Mouse (Mus musculus) left cerebral cortex, adult 2 months (tissue): ENCODE measurements around the gene Prmt2. TPM values are rescaled to one million over a fixed set of nuclear protein-coding genes. Genes with fewer than 3 reads are reported as not detected.
A peak's percentile ranks its signal among the peaks of the same experiment; 100 is the strongest.

ENCODE experiments used
- DNase-seq, 2 experiments: peaks; one replicate each; pipeline ENCODE4 v3.0.0; 2021 to 2022; ENCODE audit warnings: low spot score in 2 of 2, mixed read lengths in 1 of 2; ENCODE audit errors: extremely low spot score in 1 of 2
- H3K27ac ChIP-seq: fragments of 200-600 bp; 2 replicates; pipeline ENCODE4 v1.8.1; 2022
- H3K4me3 ChIP-seq: fragments of 200-600 bp; 2 replicates; pipeline ENCODE4 v1.8.1; 2022
- CTCF ChIP-seq: fragments of 200-600 bp; IDR thresholded peaks from 2 replicates; pipeline ENCODE4 v1.8.1; 2022; ENCODE audit warnings: antibody characterized with exemption, mild to moderate bottlenecking, moderate library complexity
- intact Hi-C: fragments of 180-260 bp; cut with DNase I; formaldehyde crosslinking; loops from one replicate; pipeline ENCODE4 v1.15.1; 2025
- total RNA-seq, 2 experiments: library from RNA; stranded (reverse); gene quantifications; 2 replicates each; pipeline ENCODE4 v1.2.3; 2021

Gene Prmt2
- total RNA-seq, 2 experiments from 2014 or later, result 58.4 to 63.9 TPM

GRCm38 (mm10) chr10:76255617-76256016 is 18.0 kb upstream of the Prmt2 start:
- 0 out of 2 replicates have a peak overlapping the region, but pooled peaks have one; percentile 45 for H3K27ac ChIP-seq
- intact Hi-C loops, result no loop called here
- TF ChIP-seq CTCF, result no peak
- no peak overlapping the region for H3K4me3 ChIP-seq
- no peak for DNase-seq

- intact Hi-C loops, result no loop called here
- no peak for DNase-seq
- TF ChIP-seq CTCF, result no peak
- H3K27ac ChIP-seq, result peak within 1 kb of the TSS; percentile 28; the same call in 1 of the 2 replicates
- peak within 1 kb of the TSS; percentile 36 for H3K4me3 ChIP-seq
These were observed 15.9 kb upstream of the Prmt2 start, which contains the start of gene S100b for GRCm38 (mm10) chr10:76253536-76253935. S100b (plus strand) TSS chr10:76253853.

- DNase-seq, result no peak
- Histone ChIP-seq H3K4me3 (no peak overlapping the region), H3K27ac (peak overlapping the region; percentile 28; the same call in 1 of the 2 replicates)
- TF ChIP-seq CTCF, result no peak
- intact Hi-C loops, result no loop called here
These were observed 15.4 kb upstream of the Prmt2 start for GRCm38 (mm10) chr10:76253079-76253478.

- DNase-seq, result no peak
- H3K4me3 ChIP-seq, result no peak overlapping the region
- intact Hi-C loops, result no loop called here
- H3K27ac ChIP-seq, result no peak overlapping the region
- TF ChIP-seq CTCF, result no peak
These were observed 13.2 kb upstream of the Prmt2 start for GRCm38 (mm10) chr10:76250870-76251269.

GRCm38 (mm10) chr10:76248647-76248968 is 10.9 kb upstream of the Prmt2 start:
- intact Hi-C loops, result no loop called here
- no peak overlapping the region for H3K4me3 ChIP-seq
- DNase-seq, result no peak
- no peak for TF ChIP-seq CTCF
- H3K27ac ChIP-seq, result no peak overlapping the region

- Histone ChIP-seq H3K4me3 (no peak overlapping the region), H3K27ac (no peak overlapping the region)
- intact Hi-C loops, result no loop called here
- TF ChIP-seq CTCF, result no peak
- no peak for DNase-seq
These were observed 10.4 kb upstream of the Prmt2 start for GRCm38 (mm10) chr10:76247960-76248646.

GRCm38 (mm10) chr10:76246601-76247000 is 8.9 kb upstream of the Prmt2 start:
- Histone ChIP-seq H3K4me3 (no peak overlapping the region), H3K27ac (no peak overlapping the region)
- intact Hi-C loops, result no loop called here
- TF ChIP-seq CTCF, result no peak
- DNase-seq, result no peak

GRCm38 (mm10) chr10:76245106-76245505 is 7.4 kb upstream of the Prmt2 start:
- Histone ChIP-seq H3K4me3 (no peak overlapping the region), H3K27ac (no peak overlapping the region)
- no peak for DNase-seq
- intact Hi-C loops, result no loop called here
- TF ChIP-seq CTCF, result no peak

- no peak overlapping the region for H3K27ac ChIP-seq
- no peak overlapping the region for H3K4me3 ChIP-seq
- intact Hi-C loops, result no loop called here
- TF ChIP-seq CTCF, result no peak
- DNase-seq, result no peak
These were observed 1.7 kb upstream of the Prmt2 start for GRCm38 (mm10) chr10:76239401-76239800.

- no peak overlapping the region for H3K4me3 ChIP-seq
- intact Hi-C loops, result no loop called here
- no peak overlapping the region for H3K27ac ChIP-seq
- peak; percentile 56 for TF ChIP-seq CTCF
- DNase-seq, result no peak
These were observed 8.0 kb downstream of the Prmt2 start for GRCm38 (mm10) chr10:76229627-76230026.

GRCm38 (mm10) chr10:76225944-76226343 is 11.7 kb downstream of the Prmt2 start:
- Histone ChIP-seq H3K27ac (no peak overlapping the region), H3K4me3 (no peak overlapping the region)
- TF ChIP-seq CTCF, result no peak
- no peak for DNase-seq
- intact Hi-C loops, result no loop called here

GRCm38 (mm10) chr10:76218240-76218639 is 19.4 kb downstream of the Prmt2 start:
- H3K27ac ChIP-seq, result no peak overlapping the region
- intact Hi-C loops, result no loop called here
- DNase-seq, result no peak
- no peak for TF ChIP-seq CTCF
- H3K4me3 ChIP-seq, result no peak overlapping the region

- Histone ChIP-seq H3K4me3 (no peak overlapping the region), H3K27ac (no peak overlapping the region)
- TF ChIP-seq CTCF, result no peak
- intact Hi-C loops, result no loop called here
- DNase-seq, result peak in 1 of 2 experiments; percentile 5
These were observed 20.6 kb downstream of the Prmt2 start for GRCm38 (mm10) chr10:76217056-76217455.
